Mouse (Mus musculus): ENCODE data around the gene Scamp3. TPM values are rescaled to one million over a fixed set of nuclear protein-coding genes. Genes with fewer than 3 reads are reported as not detected.
A peak's percentile ranks its signal among the peaks of the same experiment; 100 is the strongest.

Scamp3 gene
- polyA plus RNA-seq, 1 experiment from 2014 or later: 168 TPM

DNA sequence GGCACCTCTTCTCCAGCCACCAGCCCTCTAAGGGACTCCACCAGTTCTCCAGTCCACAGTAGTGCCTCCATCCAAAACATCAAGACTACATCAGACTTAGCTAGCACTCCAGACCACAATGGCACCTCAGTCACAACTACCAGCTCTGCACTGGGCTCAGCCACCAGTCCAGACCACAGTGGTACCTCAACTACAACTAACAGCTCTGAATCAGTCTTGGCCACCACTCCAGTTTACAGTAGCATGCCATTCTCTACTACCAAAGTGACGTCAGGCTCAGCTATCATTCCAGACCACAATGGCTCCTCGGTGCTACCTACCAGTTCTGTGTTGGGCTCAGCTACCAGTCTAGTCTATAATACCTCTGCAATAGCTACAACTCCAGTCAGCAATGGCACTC lies 53.3 kb downstream of the Scamp3 start:
- Histone ChIP-seq H3K27ac (replicated peaks) (no peak overlapping the region), H3K4me2 (no peak overlapping the region), H3K27me3 (replicated peaks) (no peaks in the 10 kb centered on the region), H3K36me3 (peaks cover 26% of the 10 kb centered on the region), H3K4me1 (peaks cover 31% of the 10 kb centered on the region), H3K4me3 (replicated peaks) (no peak overlapping the region), H3K9me3 (replicated peaks) (no peaks in the 10 kb centered on the region), H3K9ac (replicated peaks) (no peak overlapping the region)
- ATAC-seq (ENCODE audit: low FRiP score): no peak
- 86% methylated on average over 2 of the region's 2 CpGs for WGBS

DNA sequence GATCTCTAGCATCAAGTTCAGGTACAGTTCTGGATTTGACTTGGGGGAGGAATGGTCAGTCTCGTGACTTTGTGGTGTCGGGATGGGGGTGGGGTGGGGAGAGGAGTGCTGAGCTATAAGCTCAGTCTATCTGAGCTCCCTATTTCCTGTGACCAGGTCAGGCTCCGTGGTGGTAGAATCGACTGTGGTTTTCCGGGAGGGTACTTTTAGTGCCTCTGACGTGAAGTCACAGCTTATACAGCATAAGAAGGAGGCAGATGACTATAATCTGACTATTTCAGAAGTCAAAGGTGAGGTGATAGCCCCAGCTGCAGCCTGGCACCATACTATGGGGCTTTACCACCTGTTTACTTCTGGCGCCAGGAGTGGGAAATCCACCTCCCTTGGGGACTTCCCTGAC lies 54.1 kb downstream of the Scamp3 start:
- Histone ChIP-seq H3K9me3 (replicated peaks) (no peaks in the 10 kb centered on the region), H3K27ac (replicated peaks) (no peak overlapping the region), H3K27me3 (replicated peaks) (no peaks in the 10 kb centered on the region), H3K36me3 (peaks cover 33% of the 10 kb centered on the region), H3K4me3 (replicated peaks) (no peak overlapping the region), H3K4me2 (no peak overlapping the region), H3K4me1 (peaks cover 24% of the 10 kb centered on the region), H3K9ac (replicated peaks) (no peak overlapping the region)
- WGBS: 76% methylated on average over 7 of the region's 7 CpGs
- no peak for ATAC-seq (ENCODE audit: low FRiP score)

DNA sequence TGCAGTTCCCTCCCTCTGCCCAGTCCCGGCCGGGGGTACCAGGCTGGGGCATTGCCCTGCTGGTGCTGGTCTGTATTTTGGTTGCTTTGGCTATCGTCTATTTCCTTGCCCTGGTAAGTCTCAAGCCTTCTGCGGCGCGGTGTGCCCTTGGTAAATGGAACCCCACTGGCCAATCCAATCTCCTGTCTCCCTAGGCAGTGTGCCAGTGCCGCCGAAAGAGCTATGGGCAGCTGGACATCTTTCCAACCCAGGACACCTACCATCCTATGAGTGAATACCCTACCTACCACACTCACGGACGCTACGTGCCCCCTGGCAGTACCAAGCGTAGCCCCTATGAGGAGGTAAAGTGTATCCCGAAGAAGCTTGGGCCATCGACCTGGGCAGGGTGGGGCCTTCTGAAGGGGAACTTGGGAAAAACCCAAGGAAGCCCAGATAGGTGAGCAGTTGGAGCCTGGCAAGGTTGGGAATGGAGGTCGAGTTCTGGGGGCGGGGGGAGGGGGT lies 54.6 kb downstream of the Scamp3 start:
- Histone ChIP-seq H3K4me3 (replicated peaks) (no peak overlapping the region), H3K36me3 (peaks cover 38% of the 10 kb centered on the region), H3K27ac (replicated peaks) (no peak overlapping the region), H3K27me3 (replicated peaks) (no peaks in the 10 kb centered on the region), H3K4me1 (peaks cover 19% of the 10 kb centered on the region), H3K4me2 (no peak overlapping the region), H3K9me3 (replicated peaks) (no peaks in the 10 kb centered on the region), H3K9ac (replicated peaks) (no peak overlapping the region)
- WGBS: 79% methylated on average over 16 of the region's 16 CpGs
- no peak for ATAC-seq (ENCODE audit: low FRiP score)

MicroRNAs within 50 kb of the gene (microRNA counts, 519-probe panel; counts per million panel counts)
- 2,374 counts per million, percentile 54 among the panel's probes with 10 or more counts for microRNA mmu-miR-92b

Small RNA genes within 50 kb of the gene (microRNA-seq; reads per million reads assigned to microRNA genes)
- gene Mir92b: 2,052 reads per million, percentile 85 among the genes with 10 or more reads in this experiment

Other genes starting within 250 kb of the Scamp3 start
- gene Ash1l, start 226.9 kb upstream of the Scamp3 start, polyA plus RNA-seq (2015; fragmentation: Nextera tagmentation; extraction: Ambion mirVana): 19.1 and 19.4 TPM in 2 replicates
- 144 TPM in 2 replicates for gene Dap3, start 226.3 kb upstream of the Scamp3 start, polyA plus RNA-seq (2015; fragmentation: Nextera tagmentation; extraction: Ambion mirVana)
- gene Rusc1, start 84.2 kb upstream of the Scamp3 start, polyA plus RNA-seq (2015; fragmentation: Nextera tagmentation; extraction: Ambion mirVana): 93.2 and 114 TPM in 2 replicates
- gene Gm43738, start 76.4 kb upstream of the Scamp3 start, polyA plus RNA-seq (2015; fragmentation: Nextera tagmentation; extraction: Ambion mirVana): not detected in 2 replicates
- gene Fdps, start 75.5 kb upstream of the Scamp3 start, polyA plus RNA-seq (2015; fragmentation: Nextera tagmentation; extraction: Ambion mirVana): 437 and 499 TPM in 2 replicates
- 0.06 and 1.4 TPM in 2 replicates for gene Pklr, start 41.3 kb upstream of the Scamp3 start, polyA plus RNA-seq (2015; fragmentation: Nextera tagmentation; extraction: Ambion mirVana)
- 44.8 and 59.3 TPM in 2 replicates for gene Hcn3, start 17.3 kb upstream of the Scamp3 start, polyA plus RNA-seq (2015; fragmentation: Nextera tagmentation; extraction: Ambion mirVana)
- 20.2 and 22.5 TPM in 2 replicates for gene Clk2, start 12.7 kb upstream of the Scamp3 start, polyA plus RNA-seq (2015; fragmentation: Nextera tagmentation; extraction: Ambion mirVana)
- 41.4 and 47.2 TPM in 2 replicates for gene Fam189b, start 5.7 kb downstream of the Scamp3 start, polyA plus RNA-seq (2015; fragmentation: Nextera tagmentation; extraction: Ambion mirVana)
- gene Gba, start 25.5 kb downstream of the Scamp3 start, polyA plus RNA-seq (2015; fragmentation: Nextera tagmentation; extraction: Ambion mirVana): 45.5 and 47.9 TPM in 2 replicates
- gene Thbs3, start 37.7 kb downstream of the Scamp3 start, polyA plus RNA-seq (2015; fragmentation: Nextera tagmentation; extraction: Ambion mirVana): 38.6 and 48.2 TPM in 2 replicates
- 159 and 171 TPM in 2 replicates for gene Mtx1, start 49.6 kb downstream of the Scamp3 start, polyA plus RNA-seq (2015; fragmentation: Nextera tagmentation; extraction: Ambion mirVana)
- 0.56 and 0.79 TPM in 2 replicates for gene Muc1, start 51.6 kb downstream of the Scamp3 start, polyA plus RNA-seq (2015; fragmentation: Nextera tagmentation; extraction: Ambion mirVana)
- gene Krtcap2, start 68.5 kb downstream of the Scamp3 start, polyA plus RNA-seq (2015; fragmentation: Nextera tagmentation; extraction: Ambion mirVana): 221 and 222 TPM in 2 replicates
- gene Trim46, start 68.8 kb downstream of the Scamp3 start, polyA plus RNA-seq (2015; fragmentation: Nextera tagmentation; extraction: Ambion mirVana): 63.0 and 76.6 TPM in 2 replicates
- 85.0 and 95.8 TPM in 2 replicates for gene Dpm3, start 81.9 kb downstream of the Scamp3 start, polyA plus RNA-seq (2015; fragmentation: Nextera tagmentation; extraction: Ambion mirVana)
- gene Slc50a1, start 93.1 kb downstream of the Scamp3 start, polyA plus RNA-seq (2015; fragmentation: Nextera tagmentation; extraction: Ambion mirVana): 40.9 and 49.3 TPM in 2 replicates
- gene Efna1, start 103.7 kb downstream of the Scamp3 start, polyA plus RNA-seq (2015; fragmentation: Nextera tagmentation; extraction: Ambion mirVana): 9.7 and 16.5 TPM in 2 replicates
- 95.8 and 107 TPM in 2 replicates for gene Efna3, start 145.5 kb downstream of the Scamp3 start, polyA plus RNA-seq (2015; fragmentation: Nextera tagmentation; extraction: Ambion mirVana)
- 3.0 and 5.9 TPM in 2 replicates for gene Efna4, start 160.6 kb downstream of the Scamp3 start, polyA plus RNA-seq (2015; fragmentation: Nextera tagmentation; extraction: Ambion mirVana)
- gene Adam15, start 172.5 kb downstream of the Scamp3 start, polyA plus RNA-seq (2015; fragmentation: Nextera tagmentation; extraction: Ambion mirVana): 69.9 and 71.9 TPM in 2 replicates
- gene Dcst2, start 184.5 kb downstream of the Scamp3 start, polyA plus RNA-seq (2015; fragmentation: Nextera tagmentation; extraction: Ambion mirVana): 0.18 and 0.26 TPM in 2 replicates
- 0.86 and 1.2 TPM in 2 replicates for gene Dcst1, start 187.8 kb downstream of the Scamp3 start, polyA plus RNA-seq (2015; fragmentation: Nextera tagmentation; extraction: Ambion mirVana)
- gene Zbtb7b, start 217.3 kb downstream of the Scamp3 start, polyA plus RNA-seq (2015; fragmentation: Nextera tagmentation; extraction: Ambion mirVana): 0.73 and 1.5 TPM in 2 replicates
- 0.18 and 2.1 TPM in 2 replicates for gene Lenep, start 225.3 kb downstream of the Scamp3 start, polyA plus RNA-seq (2015; fragmentation: Nextera tagmentation; extraction: Ambion mirVana)
- 32.7 and 33.1 TPM in 2 replicates for gene Flad1, start 234.4 kb downstream of the Scamp3 start, polyA plus RNA-seq (2015; fragmentation: Nextera tagmentation; extraction: Ambion mirVana)
- 79.3 and 153 TPM in 2 replicates for gene Cks1b, start 240.9 kb downstream of the Scamp3 start, polyA plus RNA-seq (2015; fragmentation: Nextera tagmentation; extraction: Ambion mirVana)
- 22.0 and 35.3 TPM in 2 replicates for gene Shc1, start 241.0 kb downstream of the Scamp3 start, polyA plus RNA-seq (2015; fragmentation: Nextera tagmentation; extraction: Ambion mirVana)